Mouse (Mus musculus) heart, embryonic 11.5 days (tissue): ENCODE measurements around the gene Bahcc1. TPM values are rescaled to one million over a fixed set of nuclear protein-coding genes. Genes with fewer than 3 reads are reported as not detected.

Experiments used
- ATAC-seq: fragments of 200-750 bp; cut with Nextera tagmentation; replicated peaks from 2 replicates; pipeline ENCODE4 v1.8.0; 2017; ENCODE audit warnings: moderate library complexity; ENCODE audit not compliant: insufficient number of reproducible peaks, low FRiP score, low TSS enrichment
- H3K27ac ChIP-seq: fragments of 300-500 bp; sonication (generic); 2 replicates; pipeline ENCODE4 v1.5.1; 2014; ENCODE audit warnings: mild to moderate bottlenecking, low read depth, low read length
- H3K27me3 ChIP-seq: fragments of 300-500 bp; sonication (generic); 2 replicates; pipeline ENCODE4 v1.6.1; 2014; ENCODE audit warnings: mild to moderate bottlenecking, low read length, mixed read lengths; ENCODE audit not compliant: control insufficient read depth, insufficient read depth
- H3K36me3 ChIP-seq: fragments of 300-500 bp; sonication (generic); 2 replicates; pipeline ENCODE4 v1.6.1; 2014; ENCODE audit warnings: mild to moderate bottlenecking, low read length, moderate library complexity, mixed read lengths; ENCODE audit not compliant: control insufficient read depth, insufficient read depth
- H3K4me1 ChIP-seq: fragments of 300-500 bp; sonication (generic); 2 replicates; pipeline ENCODE4 v1.6.1; 2014; ENCODE audit warnings: low read length; ENCODE audit not compliant: control insufficient read depth, insufficient read depth
- H3K4me2 ChIP-seq: fragments of 300-500 bp; sonication (generic); 2 replicates; pipeline ENCODE4 v1.6.1; 2014; ENCODE audit warnings: mild to moderate bottlenecking, moderate library complexity
- H3K4me3 ChIP-seq: fragments of 300-500 bp; sonication (generic); 2 replicates; pipeline ENCODE4 v1.5.1; 2014; ENCODE audit warnings: low read depth, low read length
- H3K9ac ChIP-seq: fragments of 300-500 bp; sonication (generic); 2 replicates; pipeline ENCODE4 v1.6.1; 2014; ENCODE audit warnings: mild to moderate bottlenecking, low read depth, low read length, moderate library complexity
- H3K9me3 ChIP-seq: fragments of 300-500 bp; sonication (generic); replicated peaks from 2 replicates; pipeline ENCODE4 v1.6.1; 2016; ENCODE audit warnings: low read length; ENCODE audit not compliant: control insufficient read depth
- WGBS: fragments of 180-500 bp; shearing (Covaris S2); extraction: QIAGEN DNeasy Blood & Tissue Kit; methylation state at CpG from one replicate; pipeline ENCODE4 v1.1.7; 2014; ENCODE audit not compliant: insufficient replicate concordance; 5-methylcytosine and 5-hydroxymethylcytosine counted together
- polyA plus RNA-seq: library from polyadenylated mRNA; unstranded; fragments of >200 nt; fragmentation: Nextera tagmentation; extraction: Ambion mirVana; gene quantifications from 2 replicates; pipeline ENCODE4 v1.2.1, GENCODE M21; 2014

Bahcc1 gene
- polyA plus RNA-seq, 1 experiment from 2014 or later, result 9.1 TPM

GRCm38 (mm10) chr11:120242726-120243530, 10.2 kb downstream of the Bahcc1 start:
- peak overlapping the region; percentile 14; the same call in 1 of the 2 replicates for H3K4me2 ChIP-seq
- H3K4me1 ChIP-seq, result peaks cover 66% of the 10 kb centered on the region
- H3K9ac ChIP-seq, result no peak overlapping the region; the same call in 1 of the 2 replicates
- no peaks in the 10 kb centered on the region for H3K27me3 ChIP-seq
- no peak overlapping the region for H3K4me3 ChIP-seq
- 73% methylated on average over 22 of the region's 22 CpGs for WGBS
- H3K9me3 ChIP-seq, result no peaks in the 10 kb centered on the region
- no peak for ATAC-seq
- H3K27ac ChIP-seq, result peak overlapping the region; percentile 68
- no peaks in the 10 kb centered on the region for H3K36me3 ChIP-seq

GRCm38 (mm10) chr11:120243531-120243820, 10.7 kb downstream of the Bahcc1 start:
- Histone ChIP-seq H3K27ac (no peak overlapping the region), H3K4me1 (peaks cover 71% of the 10 kb centered on the region), H3K9ac (no peak overlapping the region), H3K36me3 (no peaks in the 10 kb centered on the region), H3K9me3 (no peaks in the 10 kb centered on the region), H3K4me3 (no peak overlapping the region), H3K27me3 (no peaks in the 10 kb centered on the region), H3K4me2 (no peak overlapping the region)
- WGBS, result 52% methylated on average over 6 of the region's 6 CpGs
- ATAC-seq, result no peak

GRCm38 (mm10) chr11:120248160-120248793, 15.5 kb downstream of the Bahcc1 start:
- no peak overlapping the region for H3K4me2 ChIP-seq
- H3K36me3 ChIP-seq, result no peaks in the 10 kb centered on the region
- H3K9me3 ChIP-seq, result no peaks in the 10 kb centered on the region
- no peak overlapping the region for H3K9ac ChIP-seq
- H3K27me3 ChIP-seq, result no peaks in the 10 kb centered on the region
- H3K27ac ChIP-seq, result peak overlapping the region; percentile 67
- ATAC-seq, result no peak
- no peak overlapping the region for H3K4me3 ChIP-seq
- peaks cover 66% of the 10 kb centered on the region for H3K4me1 ChIP-seq
- WGBS, result 58% methylated on average over 10 of the region's 10 CpGs

GRCm38 (mm10) chr11:120248899-120249298, 16.2 kb downstream of the Bahcc1 start:
- H3K9ac ChIP-seq, result no peak overlapping the region
- H3K4me1 ChIP-seq, result peaks cover 62% of the 10 kb centered on the region
- H3K27me3 ChIP-seq, result no peaks in the 10 kb centered on the region
- H3K36me3 ChIP-seq, result no peaks in the 10 kb centered on the region
- 82% methylated on average over 6 of the region's 6 CpGs for WGBS
- no peak overlapping the region for H3K4me3 ChIP-seq
- 0 out of 2 replicates have a peak overlapping the region, but pooled peaks have one; percentile 67 for H3K27ac ChIP-seq
- no peak for ATAC-seq
- H3K4me2 ChIP-seq, result no peak overlapping the region
- no peaks in the 10 kb centered on the region for H3K9me3 ChIP-seq

DNA sequence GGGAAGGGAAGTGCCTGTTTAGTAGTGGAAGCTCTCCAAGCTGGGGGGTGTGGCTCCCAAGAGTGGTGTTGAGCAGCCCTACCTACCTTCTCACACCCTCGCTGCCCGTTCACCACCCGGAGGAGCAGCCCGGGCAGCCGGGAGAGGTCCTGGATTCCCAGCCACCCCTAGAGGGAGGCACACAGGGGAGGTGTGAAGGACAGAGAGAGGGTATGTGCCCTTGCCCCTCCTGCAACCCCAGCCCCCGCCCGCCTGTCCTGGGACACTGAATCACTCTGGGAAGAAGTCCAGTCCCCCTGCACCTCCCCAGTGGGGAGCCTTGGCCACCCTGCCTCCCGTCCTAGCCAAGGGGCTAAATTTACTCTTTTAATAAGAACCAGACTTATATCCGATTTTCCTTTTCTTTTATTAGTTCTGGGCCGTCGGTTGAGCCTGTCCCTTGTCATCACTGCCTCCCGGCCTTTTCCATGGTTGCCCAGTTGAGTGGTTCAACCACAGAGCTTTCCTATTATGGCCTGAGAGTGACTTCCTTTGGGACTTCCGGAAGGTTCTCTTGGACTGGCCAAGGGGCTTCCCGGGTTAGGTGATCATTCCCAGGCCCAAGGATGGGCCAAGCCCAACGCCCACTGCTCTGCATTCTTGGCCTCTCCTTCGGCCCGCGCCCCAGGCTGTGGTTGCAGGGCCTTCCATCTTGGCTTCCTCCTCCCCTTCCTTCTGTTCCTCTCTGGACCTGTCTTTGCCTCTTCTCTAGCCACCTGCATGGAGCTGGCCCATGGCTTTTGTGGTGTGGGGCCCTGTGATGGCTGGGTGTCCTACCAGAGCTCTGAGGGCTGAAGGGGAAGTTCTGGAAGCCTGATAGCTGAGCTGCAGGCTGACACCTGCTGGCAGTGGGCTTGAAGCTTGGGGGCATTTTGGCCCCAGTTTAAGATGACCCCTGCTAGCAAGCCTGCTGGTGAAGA, 18.5 kb downstream of the Bahcc1 start:
- peak overlapping the region; percentile 28; the same call in 1 of the 2 replicates for H3K9ac ChIP-seq
- no peak overlapping the region for H3K4me3 ChIP-seq
- WGBS, result 65% methylated on average over 18 of the region's 18 CpGs
- H3K27me3 ChIP-seq, result no peaks in the 10 kb centered on the region
- peak overlapping the region; percentile 3 for H3K27ac ChIP-seq
- no peak overlapping the region for H3K4me2 ChIP-seq
- H3K4me1 ChIP-seq, result peaks cover 75% of the 10 kb centered on the region
- no peaks in the 10 kb centered on the region for H3K9me3 ChIP-seq
- no peak for ATAC-seq
- no peaks in the 10 kb centered on the region for H3K36me3 ChIP-seq

- Histone ChIP-seq H3K9ac (peak overlapping the region; percentile 44), H3K4me2 (no peak overlapping the region; the same call in 1 of the 2 replicates)
Measured at GRCm38 (mm10) chr11:120251950-120252308, 19.2 kb downstream of the Bahcc1 start.

GRCm38 (mm10) chr11:120252398-120252797, 19.7 kb downstream of the Bahcc1 start:
- H3K9me3 ChIP-seq, result no peaks in the 10 kb centered on the region
- peak overlapping the region; percentile 54; the same call in 1 of the 2 replicates for H3K27ac ChIP-seq
- 0 out of 2 replicates have a peak overlapping the region, but pooled peaks have one; percentile 2 for H3K4me3 ChIP-seq
- peak overlapping the region; percentile 31 for H3K4me2 ChIP-seq
- no peak for ATAC-seq
- H3K4me1 ChIP-seq, result peaks cover 74% of the 10 kb centered on the region
- H3K36me3 ChIP-seq, result no peaks in the 10 kb centered on the region
- WGBS, result 24% methylated on average over 5 of the region's 5 CpGs
- H3K9ac ChIP-seq, result peak overlapping the region; percentile 44
- H3K27me3 ChIP-seq, result no peaks in the 10 kb centered on the region

More at GRCm38 (mm10) chr11:120251950-120252308, 19.2 kb downstream of the Bahcc1 start:
- H3K4me1 ChIP-seq, result peaks cover 74% of the 10 kb centered on the region
- WGBS, result 45% methylated on average over 6 of the region's 6 CpGs
- peak overlapping the region; percentile 3; the same call in 1 of the 2 replicates for H3K27ac ChIP-seq
- no peak for ATAC-seq
- H3K4me3 ChIP-seq, result no peak overlapping the region
- no peaks in the 10 kb centered on the region for H3K9me3 ChIP-seq
- no peaks in the 10 kb centered on the region for H3K36me3 ChIP-seq
- H3K27me3 ChIP-seq, result no peaks in the 10 kb centered on the region
